Mouse (Mus musculus) liver, adult 2 months (tissue): Measurements from ENCODE around the gene Tcf15. TPM values are rescaled to one million over a fixed set of nuclear protein-coding genes. Genes with fewer than 3 reads are reported as not detected.

Experiments used
- DNase-seq: peaks from one replicate; pipeline ENCODE4 v3.0.0-alpha.2; 2011; ENCODE audit warnings: low read depth, low spot score; ENCODE audit errors: extremely low read depth
- H3K27ac ChIP-seq: fragments of 200-500 bp; replicated peaks from 2 replicates; pipeline ENCODE4 v1.5.1; 2012; ENCODE audit warnings: low read depth, mild to moderate bottlenecking, control low read depth, inconsistent platforms, low read length; ENCODE audit not compliant: insufficient read depth
- H3K27me3 ChIP-seq: fragments of 200-500 bp; 2 replicates; pipeline ENCODE4 v1.6.1; 2012; ENCODE audit warnings: mild to moderate bottlenecking, moderate library complexity, low read length, inconsistent platforms; ENCODE audit not compliant: control insufficient read depth, insufficient read depth
- H3K36me3 ChIP-seq: fragments of 200-500 bp; 2 replicates; pipeline ENCODE4 v1.6.1; 2012; ENCODE audit warnings: low read length, inconsistent platforms; ENCODE audit not compliant: control insufficient read depth, insufficient read depth
- H3K4me1 ChIP-seq: fragments of 200-500 bp; 2 replicates; pipeline ENCODE4 v1.6.1; 2011; ENCODE audit warnings: low read length; ENCODE audit not compliant: control insufficient read depth, insufficient read depth
- H3K4me3 ChIP-seq: fragments of 200-500 bp; 2 replicates; pipeline ENCODE4 v1.5.1; 2011; ENCODE audit warnings: low read depth, mild to moderate bottlenecking, control low read depth, low read length, moderate library complexity; ENCODE audit not compliant: insufficient read depth
- H3K79me2 ChIP-seq: fragments of 200-500 bp; 2 replicates; pipeline ENCODE4 v1.6.1; 2012; ENCODE audit warnings: inconsistent platforms, mild to moderate bottlenecking, low read length, moderate library complexity; ENCODE audit not compliant: control insufficient read depth, insufficient read depth
- H3K9ac ChIP-seq: fragments of 200-500 bp; 2 replicates; pipeline ENCODE4 v1.6.1; 2012; ENCODE audit warnings: low read depth, mild to moderate bottlenecking, control low read depth, inconsistent platforms, low read length
- CTCF ChIP-seq: fragments of 200-500 bp; IDR thresholded peaks from 2 replicates; pipeline ENCODE4 v1.5.1; 2011; ENCODE audit warnings: low read depth, low read length, control low read depth
- POLR2A ChIP-seq: fragments of 200-500 bp; IDR thresholded peaks from 2 replicates; pipeline ENCODE4 v1.6.1; 2011; ENCODE audit warnings: low read length, control low read depth; ENCODE audit not compliant: insufficient read depth; ENCODE audit errors: extremely low read depth
- WGBS: fragments of 180-500 bp; shearing (Covaris S2); methylation state at CpG from one replicate; pipeline ENCODE4 v1.1.7; 2018; 5-methylcytosine and 5-hydroxymethylcytosine counted together
- polyA plus RNA-seq: library from polyadenylated mRNA; depleted of rRNA; stranded (reverse); fragments of >200 nt; gene quantifications from 2 replicates; pipeline ENCODE4 v1.2.3, GENCODE M21; 2012
- total RNA-seq: library from RNA; depleted of rRNA; stranded (reverse); fragments of >200 nt; gene quantifications from 2 replicates; pipeline ENCODE4 v1.2.3, GENCODE M21; 2014

Tcf15 gene
- total and polyA plus RNA-seq, 2 experiments = not detected

DNA sequence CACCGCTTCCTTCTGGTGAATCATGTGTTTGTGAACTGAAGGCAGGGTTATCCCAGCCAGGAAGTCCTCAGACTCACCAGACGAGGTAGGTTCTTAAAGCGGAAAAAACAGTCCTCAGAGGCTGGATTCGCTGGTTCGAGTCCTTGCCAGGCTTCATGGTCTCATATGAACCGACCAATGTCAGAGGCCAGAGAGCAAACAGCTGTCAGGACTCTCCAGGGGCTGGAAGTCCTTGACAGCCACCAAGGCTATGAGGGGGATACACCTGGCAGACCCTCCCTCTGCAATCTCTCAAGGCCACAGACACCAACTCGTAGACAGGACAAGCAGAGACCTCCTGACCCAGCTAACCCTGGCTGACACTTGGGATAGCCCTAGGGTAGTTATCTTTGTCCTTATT, 45.9 kb downstream of the Tcf15 start:
- no peak for DNase-seq
- H3K27me3 ChIP-seq = no peaks in the 10 kb centered on the region
- no peak overlapping the region for H3K9ac ChIP-seq
- TF ChIP-seq POLR2A (no peak), CTCF (no peak)
- no peaks in the 10 kb centered on the region for H3K36me3 ChIP-seq
- no peak overlapping the region for H3K4me3 ChIP-seq
- no peaks in the 10 kb centered on the region for H3K4me1 ChIP-seq
- H3K27ac ChIP-seq = no peak overlapping the region
- WGBS = 56% methylated on average over 7 of the region's 7 CpGs
- H3K79me2 ChIP-seq = no peaks in the 10 kb centered on the region

DNA sequence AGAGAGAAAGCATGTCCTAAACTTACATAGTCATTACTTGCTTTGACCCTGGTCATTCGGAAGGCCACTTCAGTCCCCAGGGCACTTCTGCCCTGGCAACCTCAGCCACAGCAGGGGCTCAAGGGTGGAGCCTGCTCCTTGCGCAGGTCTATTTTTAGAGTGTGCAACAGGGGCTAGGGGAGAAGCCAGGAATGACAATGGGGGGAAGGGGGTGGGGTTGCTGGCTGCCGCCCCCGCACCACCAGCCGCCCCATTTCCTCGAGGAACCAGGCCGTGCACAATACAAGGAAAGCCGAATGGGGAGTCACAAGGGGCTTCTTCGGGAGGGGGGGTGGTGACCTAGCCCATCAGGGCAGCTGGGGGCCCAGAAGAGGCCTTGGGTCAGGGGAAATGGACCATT, 46.3 kb downstream of the Tcf15 start:
- H3K79me2 ChIP-seq = no peaks in the 10 kb centered on the region
- no peaks in the 10 kb centered on the region for H3K27me3 ChIP-seq
- H3K36me3 ChIP-seq = no peaks in the 10 kb centered on the region
- 78% methylated on average over 9 of the region's 9 CpGs for WGBS
- no peak overlapping the region for H3K4me3 ChIP-seq
- H3K9ac ChIP-seq = no peak overlapping the region
- DNase-seq = no peak
- no peak overlapping the region for H3K27ac ChIP-seq
- no peak for TF ChIP-seq POLR2A
- no peak for TF ChIP-seq CTCF
- H3K4me1 ChIP-seq = no peaks in the 10 kb centered on the region

DNA sequence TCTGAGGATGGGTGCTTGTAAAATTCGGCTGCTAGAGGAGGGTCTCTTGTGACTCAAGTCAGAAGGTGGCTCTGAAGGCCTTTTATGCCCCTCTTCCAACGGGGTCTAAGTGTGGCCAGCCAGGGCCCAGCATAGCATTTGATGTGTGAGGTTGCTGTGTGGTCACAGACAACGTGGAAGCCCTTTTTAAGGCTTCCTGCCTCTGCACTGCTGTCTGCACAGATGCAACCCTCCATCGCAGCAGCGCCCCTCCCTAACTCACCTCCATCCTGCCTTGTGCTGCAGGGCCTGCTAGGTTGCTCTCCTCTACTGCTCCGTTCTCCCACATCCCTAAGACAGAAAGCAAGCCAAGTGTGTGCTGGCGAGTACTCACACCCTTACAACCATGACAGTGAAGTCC, 46.8 kb downstream of the Tcf15 start:
- 72% methylated on average over 7 of the region's 7 CpGs for WGBS
- no peak overlapping the region for H3K4me3 ChIP-seq
- H3K36me3 ChIP-seq = no peaks in the 10 kb centered on the region
- no peak overlapping the region for H3K9ac ChIP-seq
- H3K27me3 ChIP-seq = no peaks in the 10 kb centered on the region
- H3K27ac ChIP-seq = no peak overlapping the region
- no peaks in the 10 kb centered on the region for H3K4me1 ChIP-seq
- TF ChIP-seq POLR2A (no peak), CTCF (no peak)
- no peaks in the 10 kb centered on the region for H3K79me2 ChIP-seq
- no peak for DNase-seq

DNA sequence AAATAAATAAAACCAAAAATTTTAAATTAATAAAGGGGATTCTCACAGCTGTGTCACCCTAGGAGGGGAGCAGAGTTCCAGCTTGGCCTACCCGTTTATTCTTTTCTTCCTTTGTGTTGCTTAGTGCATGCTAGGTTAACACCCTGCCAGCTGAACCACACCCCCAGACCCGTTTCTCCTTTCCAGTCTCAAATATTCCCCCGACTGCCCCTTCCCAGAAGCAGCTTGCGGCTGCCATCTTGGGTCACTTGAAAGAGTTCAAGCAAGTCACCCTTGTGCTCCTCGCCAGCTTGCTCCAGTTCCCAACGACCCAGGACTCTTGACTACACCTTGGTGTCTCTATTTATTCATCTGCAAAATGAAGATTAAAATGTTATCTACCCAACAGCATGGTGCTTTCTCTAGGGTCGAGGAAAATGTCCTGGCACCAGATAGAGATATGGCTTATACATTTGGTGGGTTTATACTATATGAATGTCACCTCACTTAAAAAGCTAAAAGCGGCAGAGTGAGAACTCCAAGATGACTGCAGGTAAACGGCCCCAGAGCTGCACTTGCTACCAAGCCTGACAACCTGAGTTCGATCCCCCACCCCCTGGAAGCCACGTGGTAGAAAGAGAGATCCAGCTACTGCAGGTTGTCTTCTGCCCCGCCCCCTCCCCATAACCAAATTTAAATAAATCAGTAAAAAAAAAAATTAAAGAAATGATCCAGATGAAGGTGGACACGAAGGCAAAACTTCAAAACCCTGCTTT, 49.4 kb downstream of the Tcf15 start:
- TF ChIP-seq POLR2A (no peak), CTCF (no peak)
- Histone ChIP-seq H3K27me3 (no peaks in the 10 kb centered on the region), H3K9ac (no peak overlapping the region), H3K4me3 (no peak overlapping the region), H3K79me2 (no peaks in the 10 kb centered on the region), H3K27ac (no peak overlapping the region), H3K4me1 (no peaks in the 10 kb centered on the region), H3K36me3 (no peaks in the 10 kb centered on the region)
- 73% methylated on average over 13 of the region's 13 CpGs for WGBS
- DNase-seq = no peak

DNA sequence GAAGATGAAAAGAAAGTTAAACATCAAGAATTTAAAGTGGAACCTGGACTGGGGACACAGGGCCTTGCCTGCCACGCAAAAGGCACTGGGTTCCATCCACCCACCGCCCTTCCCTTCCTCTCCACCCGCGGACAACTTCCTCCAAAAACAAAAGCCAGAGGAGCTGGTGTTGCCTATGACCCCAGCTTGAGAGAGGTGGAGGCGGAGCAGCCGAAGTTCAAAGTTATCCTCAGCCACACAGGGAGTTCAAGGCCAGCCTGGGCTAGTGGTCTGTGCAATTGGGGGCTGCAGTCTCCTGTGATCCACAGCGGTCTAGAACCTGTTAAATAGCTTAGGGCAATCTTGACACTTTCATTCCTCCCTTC, 50.0 kb downstream of the Tcf15 start:
- no peak for TF ChIP-seq CTCF
- no peak for TF ChIP-seq POLR2A

DNA sequence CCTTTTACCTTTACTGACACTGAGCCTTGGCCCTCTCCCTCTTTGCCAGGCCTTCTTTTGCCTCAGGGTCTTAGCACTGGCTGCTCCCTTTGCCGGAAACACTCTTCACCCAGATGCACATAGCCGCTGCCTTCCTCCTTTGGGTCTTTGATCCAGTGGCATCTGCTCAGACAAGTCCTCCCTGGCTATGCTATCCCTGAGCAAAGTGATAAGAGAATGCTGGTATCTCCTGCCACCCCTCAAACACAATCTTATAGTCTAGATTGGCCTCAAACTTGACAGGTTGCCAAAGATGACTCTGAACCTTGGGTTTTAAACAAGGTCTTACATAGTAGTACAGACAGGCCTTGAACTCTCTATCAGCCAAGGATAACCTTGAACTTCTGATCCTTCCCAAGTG, 51.2 kb downstream of the Tcf15 start:
- no peaks in the 10 kb centered on the region for H3K79me2 ChIP-seq
- H3K4me1 ChIP-seq = no peaks in the 10 kb centered on the region
- no peak overlapping the region for H3K9ac ChIP-seq
- no peak overlapping the region for H3K27ac ChIP-seq
- TF ChIP-seq CTCF = no peak
- TF ChIP-seq POLR2A = no peak
- no peak for DNase-seq
- no peaks in the 10 kb centered on the region for H3K27me3 ChIP-seq
- H3K36me3 ChIP-seq = no peaks in the 10 kb centered on the region
- no peak overlapping the region for H3K4me3 ChIP-seq
- WGBS = 95% methylated on average over 2 of the region's 2 CpGs

More for the DNA sequence above, 50.0 kb downstream of the Tcf15 start:
- 67% methylated on average over 7 of the region's 7 CpGs for WGBS
- Histone ChIP-seq H3K4me1 (no peaks in the 10 kb centered on the region), H3K27ac (no peak overlapping the region), H3K36me3 (no peaks in the 10 kb centered on the region), H3K9ac (no peak overlapping the region), H3K79me2 (no peaks in the 10 kb centered on the region), H3K27me3 (no peaks in the 10 kb centered on the region), H3K4me3 (no peak overlapping the region)
- DNase-seq = no peak
